Mouse (Mus musculus) intestine, embryonic 15.5 days (tissue): ENCODE results near the gene Poldip3. TPM values are rescaled to one million over a fixed set of nuclear protein-coding genes. Genes with fewer than 3 reads are reported as not detected.

Experiments used
- ATAC-seq: fragments of 200-750 bp; cut with Nextera tagmentation; 2 replicates; pipeline ENCODE4 v1.8.0; 2017; ENCODE audit warnings: moderate TSS enrichment, moderate library complexity
- H3K27ac ChIP-seq: fragments of 300-500 bp; sonication (generic); 2 replicates; pipeline ENCODE4 v1.5.1; 2015; ENCODE audit warnings: mild to moderate bottlenecking, inconsistent platforms
- H3K27me3 ChIP-seq: fragments of 300-500 bp; sonication (generic); replicated peaks from 2 replicates; pipeline ENCODE4 v1.6.1; 2015; ENCODE audit warnings: inconsistent platforms
- H3K36me3 ChIP-seq: fragments of 300-500 bp; sonication (generic); 2 replicates; pipeline ENCODE4 v1.6.1; 2015; ENCODE audit warnings: inconsistent platforms
- H3K4me1 ChIP-seq: fragments of 300-500 bp; sonication (generic); replicated peaks from 2 replicates; pipeline ENCODE4 v1.6.1; 2015; ENCODE audit warnings: inconsistent platforms
- H3K4me2 ChIP-seq: fragments of 300-500 bp; sonication (generic); replicated peaks from 2 replicates; pipeline ENCODE4 v1.6.1; 2015; ENCODE audit warnings: mild to moderate bottlenecking, inconsistent platforms
- H3K4me3 ChIP-seq: fragments of 300-500 bp; sonication (generic); replicated peaks from 2 replicates; pipeline ENCODE4 v1.5.1; 2015; ENCODE audit warnings: inconsistent platforms
- H3K9ac ChIP-seq: fragments of 300-500 bp; sonication (generic); 2 replicates; pipeline ENCODE4 v1.6.1; 2015; ENCODE audit warnings: inconsistent platforms
- H3K9me3 ChIP-seq: fragments of 300-500 bp; sonication (generic); 2 replicates; pipeline ENCODE4 v1.6.1; 2016; ENCODE audit warnings: inconsistent platforms
- WGBS: fragments of 180-500 bp; shearing (Covaris S2); methylation state at CpG from one replicate; pipeline ENCODE4 v1.1.7; 2015; 5-methylcytosine and 5-hydroxymethylcytosine counted together
- polyA plus RNA-seq: library from polyadenylated mRNA; unstranded; fragments of >200 nt; fragmentation: Nextera tagmentation; extraction: Ambion mirVana; gene quantifications from 2 replicates; pipeline ENCODE4 v1.2.1, GENCODE M21; 2015

Gene Poldip3
- polyA plus RNA-seq, 1 experiment from 2014 or later = 108 TPM

- 72% methylated on average over 9 of the region's 9 CpGs for WGBS
- ATAC-seq = no peak
- H3K36me3 ChIP-seq = peaks cover 16% of the 10 kb centered on the region; the same call in 1 of the 2 replicates
- no peak overlapping the region for H3K9ac ChIP-seq
- no peak overlapping the region for H3K4me3 ChIP-seq
- peaks cover 5% of the 10 kb centered on the region; the same call in 1 of the 2 replicates for H3K4me1 ChIP-seq
- H3K27me3 ChIP-seq = no peaks in the 10 kb centered on the region
- no peak overlapping the region for H3K27ac ChIP-seq
- no peak overlapping the region for H3K4me2 ChIP-seq
- no peaks in the 10 kb centered on the region for H3K9me3 ChIP-seq
These were observed 35.1 kb downstream of the Poldip3 start for GRCm38 (mm10) chr15:83114106-83114505.

GRCm38 (mm10) chr15:83112898-83113297 lies 36.3 kb downstream of the Poldip3 start:
- Histone ChIP-seq H3K4me3 (no peak overlapping the region), H3K4me2 (no peak overlapping the region), H3K27ac (no peak overlapping the region), H3K27me3 (no peaks in the 10 kb centered on the region), H3K9ac (no peak overlapping the region), H3K36me3 (peaks cover 10% of the 10 kb centered on the region; the same call in 1 of the 2 replicates), H3K4me1 (peaks cover 5% of the 10 kb centered on the region; the same call in 1 of the 2 replicates), H3K9me3 (no peaks in the 10 kb centered on the region)
- peak; percentile 65 for ATAC-seq
- WGBS = 9% methylated on average over 11 of the region's 11 CpGs

- Histone ChIP-seq H3K4me3 (no peak overlapping the region), H3K4me2 (no peak overlapping the region), H3K36me3 (0 out of 2 replicates have a peak, but pooled peaks cover 2% of the 10 kb centered on the region), H3K9ac (no peak overlapping the region), H3K27me3 (no peaks in the 10 kb centered on the region), H3K27ac (no peak overlapping the region), H3K9me3 (no peaks in the 10 kb centered on the region), H3K4me1 (peaks cover 5% of the 10 kb centered on the region; the same call in 1 of the 2 replicates)
- no peak for ATAC-seq
- 79% methylated on average over 7 of the region's 7 CpGs for WGBS
These were observed 37.3 kb downstream of the Poldip3 start for GRCm38 (mm10) chr15:83111874-83112273.

- H3K27me3 ChIP-seq = no peaks in the 10 kb centered on the region
- 47% methylated on average over 6 of the region's 6 CpGs for WGBS
- H3K4me3 ChIP-seq = no peak overlapping the region
- H3K27ac ChIP-seq = no peak overlapping the region
- no peaks in the 10 kb centered on the region for H3K9me3 ChIP-seq
- H3K36me3 ChIP-seq = no peaks in the 10 kb centered on the region
- no peak for ATAC-seq
- H3K4me2 ChIP-seq = no peak overlapping the region
- H3K4me1 ChIP-seq = peaks cover 5% of the 10 kb centered on the region; the same call in 1 of the 2 replicates
- no peak overlapping the region for H3K9ac ChIP-seq
These were observed 37.9 kb downstream of the Poldip3 start for GRCm38 (mm10) chr15:83111290-83111689.

GRCm38 (mm10) chr15:83107814-83108213 lies 41.4 kb downstream of the Poldip3 start:
- no peaks in the 10 kb centered on the region for H3K36me3 ChIP-seq
- H3K9ac ChIP-seq = no peak overlapping the region
- H3K4me3 ChIP-seq = no peak overlapping the region
- H3K27me3 ChIP-seq = no peaks in the 10 kb centered on the region
- H3K4me1 ChIP-seq = peaks cover 2% of the 10 kb centered on the region; the same call in 1 of the 2 replicates
- H3K9me3 ChIP-seq = no peaks in the 10 kb centered on the region
- ATAC-seq = no peak
- H3K27ac ChIP-seq = no peak overlapping the region
- 82% methylated on average over 6 of the region's 6 CpGs for WGBS
- no peak overlapping the region for H3K4me2 ChIP-seq

- Histone ChIP-seq H3K4me2 (no peak overlapping the region), H3K4me3 (no peak overlapping the region), H3K9ac (no peak overlapping the region), H3K4me1 (no peaks in the 10 kb centered on the region), H3K27ac (no peak overlapping the region), H3K27me3 (no peaks in the 10 kb centered on the region), H3K9me3 (no peaks in the 10 kb centered on the region), H3K36me3 (no peaks in the 10 kb centered on the region)
- 49% methylated on average over 6 of the region's 6 CpGs for WGBS
- ATAC-seq = peak; percentile 78
These were observed 42.8 kb downstream of the Poldip3 start for GRCm38 (mm10) chr15:83106426-83106825.

GRCm38 (mm10) chr15:83103111-83103510 lies 46.1 kb downstream of the Poldip3 start:
- Histone ChIP-seq H3K4me3 (no peak overlapping the region), H3K9me3 (no peaks in the 10 kb centered on the region), H3K4me1 (peaks cover 9% of the 10 kb centered on the region), H3K4me2 (no peak overlapping the region), H3K27me3 (no peaks in the 10 kb centered on the region), H3K36me3 (no peaks in the 10 kb centered on the region), H3K9ac (no peak overlapping the region), H3K27ac (no peak overlapping the region)
- ATAC-seq = no peak
- 55% methylated on average over 1 of the region's 1 CpGs for WGBS

GRCm38 (mm10) chr15:83100332-83100662 lies 48.9 kb downstream of the Poldip3 start:
- H3K27ac ChIP-seq = 0 out of 2 replicates have a peak overlapping the region, but pooled peaks have one; percentile 27
- H3K27me3 ChIP-seq = no peaks in the 10 kb centered on the region
- H3K9me3 ChIP-seq = no peaks in the 10 kb centered on the region
- H3K4me1 ChIP-seq = peaks cover 9% of the 10 kb centered on the region
- peak overlapping the region; percentile 87 for H3K4me2 ChIP-seq
- peak overlapping the region; percentile 76 for H3K9ac ChIP-seq
- WGBS = 2% methylated on average over 8 of the region's 8 CpGs
- peak overlapping the region; percentile 64 for H3K4me3 ChIP-seq
- H3K36me3 ChIP-seq = no peaks in the 10 kb centered on the region
- no peak for ATAC-seq

- peak overlapping the region; percentile 40; the same call in 1 of the 2 replicates for H3K27ac ChIP-seq
- H3K9ac ChIP-seq = peak overlapping the region; percentile 76
- peak overlapping the region; percentile 64 for H3K4me3 ChIP-seq
- no peaks in the 10 kb centered on the region for H3K9me3 ChIP-seq
- H3K27me3 ChIP-seq = no peaks in the 10 kb centered on the region
- WGBS = 4% methylated on average over 31 of the region's 31 CpGs
- peak; percentile 96 for ATAC-seq
- H3K4me2 ChIP-seq = peak overlapping the region; percentile 87
- H3K36me3 ChIP-seq = no peaks in the 10 kb centered on the region
- peaks cover 9% of the 10 kb centered on the region for H3K4me1 ChIP-seq
These were observed 49.5 kb downstream of the Poldip3 start for GRCm38 (mm10) chr15:83099533-83100331.

GRCm38 (mm10) chr15:83095950-83096349 lies 53.2 kb downstream of the Poldip3 start:
- Histone ChIP-seq H3K4me3 (no peak overlapping the region), H3K9me3 (no peaks in the 10 kb centered on the region), H3K27ac (no peak overlapping the region), H3K4me1 (peaks cover 11% of the 10 kb centered on the region), H3K36me3 (no peaks in the 10 kb centered on the region), H3K9ac (no peak overlapping the region), H3K4me2 (no peak overlapping the region), H3K27me3 (no peaks in the 10 kb centered on the region)
- no peak for ATAC-seq
- 46% methylated on average over 2 of the region's 2 CpGs for WGBS

- Histone ChIP-seq H3K9me3 (no peaks in the 10 kb centered on the region), H3K4me3 (no peak overlapping the region), H3K4me1 (peaks cover 4% of the 10 kb centered on the region), H3K27ac (no peak overlapping the region), H3K9ac (no peak overlapping the region), H3K36me3 (no peaks in the 10 kb centered on the region), H3K27me3 (no peaks in the 10 kb centered on the region; the same call in 1 of the 2 replicates), H3K4me2 (no peak overlapping the region)
- WGBS = 75% methylated on average over 2 of the region's 2 CpGs
- no peak for ATAC-seq
These were observed 55.5 kb downstream of the Poldip3 start for GRCm38 (mm10) chr15:83093687-83094086.

GRCm38 (mm10) chr15:83090874-83091273 lies 58.3 kb downstream of the Poldip3 start:
- peak; percentile 61 for ATAC-seq
- no peak overlapping the region for H3K27ac ChIP-seq
- 29% methylated on average over 3 of the region's 3 CpGs for WGBS

GRCm38 (mm10) chr15:83089429-83089605 lies 59.9 kb downstream of the Poldip3 start, which contains the start of gene Serhl:
Gene Serhl, plus strand, starts transcription at chr15:83089506.
- no peaks in the 10 kb centered on the region for H3K9me3 ChIP-seq
- no peak within 1 kb of the TSS for H3K9ac ChIP-seq
- 28% methylated on average over 7 of the region's 7 CpGs for WGBS
- no peak within 1 kb of the TSS for H3K27ac ChIP-seq
- H3K4me2 ChIP-seq = peak within 1 kb of the TSS; percentile 4
- H3K4me3 ChIP-seq = no peak within 1 kb of the TSS
- peaks cover 4% of the 10 kb centered on the region for H3K4me1 ChIP-seq
- H3K27me3 ChIP-seq = no peaks in the 10 kb centered on the region; the same call in 1 of the 2 replicates
- ATAC-seq = no peak
- H3K36me3 ChIP-seq = no peaks in the 10 kb centered on the region

More at GRCm38 (mm10) chr15:83090874-83091273, 58.3 kb downstream of the Poldip3 start:
- Histone ChIP-seq H3K9ac (no peak overlapping the region), H3K4me3 (no peak overlapping the region), H3K4me1 (peaks cover 4% of the 10 kb centered on the region), H3K27me3 (no peaks in the 10 kb centered on the region; the same call in 1 of the 2 replicates), H3K4me2 (no peak overlapping the region), H3K36me3 (no peaks in the 10 kb centered on the region), H3K9me3 (no peaks in the 10 kb centered on the region)
